Mouse (Mus musculus): ENCODE data around the gene Nhsl2. TPM values are rescaled to one million over a fixed set of nuclear protein-coding genes. Genes with fewer than 3 reads are reported as not detected.

Nhsl2 gene
- polyA plus RNA-seq, 1 experiment, result 13.1 TPM

GRCm38 (mm10) chrX:102070591-102071471, 221.6 kb downstream of the Nhsl2 start, which contains the start of gene Rtl5:
Rtl5 (minus strand) TSS chrX:102071304.
- peaks cover 5% of the 10 kb centered on the region; the same call in 1 of the 2 replicates for H3K4me1 ChIP-seq (ENCODE audit: control insufficient read depth, insufficient read depth, low read length)
- H3K27ac ChIP-seq (ENCODE audit: insufficient read depth, low read length), result no peak within 1 kb of the TSS
- no peaks in the 10 kb centered on the region for H3K27me3 ChIP-seq (ENCODE audit: control insufficient read depth, insufficient read depth, low read length)
- 11% methylated on average over 59 of the region's 61 CpGs for WGBS
- DNase-seq, result peak; percentile 58 to 60
- peak within 1 kb of the TSS; percentile 47 for H3K4me3 ChIP-seq (replicated peaks; ENCODE audit: insufficient read depth, low read depth, low read length)
- no peak for TF ChIP-seq POLR2A (IDR thresholded peaks at IDR 0.05; ENCODE audit: borderline replicate concordance, insufficient read depth, low read length)
- TF ChIP-seq CTCF (IDR thresholded peaks at IDR 0.05; ENCODE audit: borderline replicate concordance, insufficient read depth, low read depth, low read length), result no peak

GRCm38 (mm10) chrX:102071517-102071916, 222.3 kb downstream of the Nhsl2 start:
- peak overlapping the region; percentile 47 for H3K4me3 ChIP-seq (replicated peaks; ENCODE audit: insufficient read depth, low read depth, low read length)
- peaks cover 3% of the 10 kb centered on the region; the same call in 1 of the 2 replicates for H3K4me1 ChIP-seq (ENCODE audit: control insufficient read depth, insufficient read depth, low read length)
- no peak for TF ChIP-seq CTCF (IDR thresholded peaks at IDR 0.05; ENCODE audit: borderline replicate concordance, insufficient read depth, low read depth, low read length)
- no peak for TF ChIP-seq POLR2A (IDR thresholded peaks at IDR 0.05; ENCODE audit: borderline replicate concordance, insufficient read depth, low read length)
- 28% methylated on average over 2 of the region's 2 CpGs for WGBS
- no peaks in the 10 kb centered on the region for H3K27me3 ChIP-seq (ENCODE audit: control insufficient read depth, insufficient read depth, low read length)
- no peak overlapping the region for H3K27ac ChIP-seq (ENCODE audit: insufficient read depth, low read length)
- DNase-seq, result no peak

GRCm38 (mm10) chrX:102073605-102074325, 224.6 kb downstream of the Nhsl2 start:
- no peak overlapping the region for H3K27ac ChIP-seq (ENCODE audit: insufficient read depth, low read length)
- WGBS, result 66% methylated on average over 14 of the region's 14 CpGs
- peaks cover 10% of the 10 kb centered on the region for H3K4me1 ChIP-seq (ENCODE audit: control insufficient read depth, insufficient read depth, low read length)
- no peak for DNase-seq
- no peak overlapping the region for H3K4me3 ChIP-seq (replicated peaks; ENCODE audit: insufficient read depth, low read depth, low read length)
- no peak for TF ChIP-seq POLR2A (IDR thresholded peaks at IDR 0.05; ENCODE audit: borderline replicate concordance, insufficient read depth, low read length)
- TF ChIP-seq CTCF (IDR thresholded peaks at IDR 0.05; ENCODE audit: borderline replicate concordance, insufficient read depth, low read depth, low read length), result no peak
- no peaks in the 10 kb centered on the region for H3K27me3 ChIP-seq (ENCODE audit: control insufficient read depth, insufficient read depth, low read length)

- no peak for DNase-seq
- Histone ChIP-seq H3K4me1 (ENCODE audit: control insufficient read depth, insufficient read depth, low read length) (peaks cover 10% of the 10 kb centered on the region), H3K27ac (ENCODE audit: insufficient read depth, low read length) (no peak overlapping the region), H3K4me3 (replicated peaks; ENCODE audit: insufficient read depth, low read depth, low read length) (no peak overlapping the region), H3K27me3 (ENCODE audit: control insufficient read depth, insufficient read depth, low read length) (no peaks in the 10 kb centered on the region)
- TF ChIP-seq POLR2A (IDR thresholded peaks at IDR 0.05; ENCODE audit: borderline replicate concordance, insufficient read depth, low read length), result no peak
- no peak for TF ChIP-seq CTCF (IDR thresholded peaks at IDR 0.05; ENCODE audit: borderline replicate concordance, insufficient read depth, low read depth, low read length)
- 80% methylated on average over 5 of the region's 5 CpGs for WGBS
Observed at GRCm38 (mm10) chrX:102074435-102074834, 225.2 kb downstream of the Nhsl2 start.

DNA sequence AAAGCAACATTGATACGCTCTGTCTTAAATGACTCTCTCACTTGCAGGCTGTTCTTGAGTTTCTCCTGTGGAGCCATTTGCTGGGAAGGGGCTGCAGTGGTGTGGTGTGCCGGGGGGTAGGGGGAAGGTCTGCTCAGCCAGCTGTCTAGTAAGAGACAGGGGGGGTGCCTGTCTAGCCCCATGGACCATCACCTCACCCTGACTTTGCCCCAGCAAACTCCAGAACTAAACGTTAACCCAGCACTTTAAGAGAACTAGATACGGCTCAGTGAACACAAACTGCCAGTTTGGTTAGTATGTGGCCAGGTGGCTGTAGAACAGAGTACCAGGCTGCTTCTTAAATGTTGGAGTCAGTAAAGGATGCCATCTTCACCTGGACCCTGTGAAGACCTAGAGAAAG, 226.0 kb downstream of the Nhsl2 start:
- no peaks in the 10 kb centered on the region for H3K27me3 ChIP-seq (ENCODE audit: control insufficient read depth, insufficient read depth, low read length)
- H3K4me3 ChIP-seq (replicated peaks; ENCODE audit: insufficient read depth, low read depth, low read length), result no peak overlapping the region
- H3K4me1 ChIP-seq (ENCODE audit: control insufficient read depth, insufficient read depth, low read length), result peaks cover 10% of the 10 kb centered on the region
- WGBS, result 69% methylated on average over 4 of the region's 4 CpGs
- no peak overlapping the region for H3K27ac ChIP-seq (ENCODE audit: insufficient read depth, low read length)
- DNase-seq, result no peak
- no peak for TF ChIP-seq POLR2A (IDR thresholded peaks at IDR 0.05; ENCODE audit: borderline replicate concordance, insufficient read depth, low read length)
- TF ChIP-seq CTCF (IDR thresholded peaks at IDR 0.05; ENCODE audit: borderline replicate concordance, insufficient read depth, low read depth, low read length), result no peak

DNA sequence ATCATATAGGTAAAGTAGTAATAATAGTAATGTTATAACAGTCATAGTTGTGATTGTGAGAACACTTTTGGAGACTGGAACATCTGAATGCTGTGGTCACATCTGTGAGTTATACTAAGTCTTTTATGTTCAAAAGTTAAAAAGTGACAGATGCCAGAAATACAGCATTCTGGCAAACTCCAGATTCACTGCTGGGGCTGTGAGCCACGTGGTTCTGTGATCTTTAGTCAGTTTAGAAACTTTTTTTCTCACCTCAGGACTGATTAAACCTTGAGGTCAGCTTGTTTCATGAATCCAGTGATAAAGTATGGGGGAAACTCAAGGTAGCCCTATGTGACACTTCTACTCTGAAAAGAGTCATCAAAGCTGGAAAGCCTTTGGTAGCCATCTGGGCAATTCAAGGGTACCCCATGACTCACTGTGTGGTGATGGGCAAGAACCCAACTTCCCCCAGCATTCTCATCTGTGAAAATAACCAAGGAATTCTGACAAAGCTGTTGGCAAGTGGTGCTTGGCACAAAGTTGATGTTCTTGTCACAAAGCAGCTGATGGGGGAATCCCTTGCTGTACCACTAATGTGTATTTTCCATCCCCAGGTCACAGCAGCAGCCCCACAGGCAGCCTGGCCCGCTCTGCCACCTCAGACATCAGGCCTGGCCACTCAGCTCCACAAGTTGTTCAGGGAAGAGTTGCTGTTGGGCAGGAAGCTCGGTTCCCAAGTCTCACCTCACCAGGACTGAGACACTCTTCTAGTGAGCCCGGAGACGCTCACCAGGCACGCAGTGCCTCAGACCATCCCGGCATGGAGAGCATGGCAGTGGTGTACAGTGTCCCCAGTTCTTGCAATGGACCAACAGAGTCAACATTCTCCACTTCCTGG, 227.9 kb downstream of the Nhsl2 start:
- Histone ChIP-seq H3K4me1 (ENCODE audit: control insufficient read depth, insufficient read depth, low read length) (peaks cover 16% of the 10 kb centered on the region), H3K4me3 (replicated peaks; ENCODE audit: insufficient read depth, low read depth, low read length) (no peak overlapping the region), H3K27me3 (ENCODE audit: control insufficient read depth, insufficient read depth, low read length) (no peaks in the 10 kb centered on the region), H3K27ac (ENCODE audit: insufficient read depth, low read length) (no peak overlapping the region)
- DNase-seq, result peak; percentile 33 to 69
- TF ChIP-seq POLR2A (IDR thresholded peaks at IDR 0.05; ENCODE audit: borderline replicate concordance, insufficient read depth, low read length) (no peak), CTCF (IDR thresholded peaks at IDR 0.05; ENCODE audit: borderline replicate concordance, insufficient read depth, low read depth, low read length) (no peak)
- 26% methylated on average over 7 of the region's 7 CpGs for WGBS

GRCm38 (mm10) chrX:102081076-102081475, 231.9 kb downstream of the Nhsl2 start:
- Histone ChIP-seq H3K4me3 (replicated peaks; ENCODE audit: insufficient read depth, low read depth, low read length) (no peak overlapping the region), H3K27me3 (ENCODE audit: control insufficient read depth, insufficient read depth, low read length) (no peaks in the 10 kb centered on the region), H3K27ac (ENCODE audit: insufficient read depth, low read length) (no peak overlapping the region), H3K4me1 (ENCODE audit: control insufficient read depth, insufficient read depth, low read length) (peaks cover 27% of the 10 kb centered on the region)
- WGBS, result 40% methylated on average over 10 of the region's 10 CpGs
- TF ChIP-seq POLR2A (IDR thresholded peaks at IDR 0.05; ENCODE audit: borderline replicate concordance, insufficient read depth, low read length), result no peak
- no peak for TF ChIP-seq CTCF (IDR thresholded peaks at IDR 0.05; ENCODE audit: borderline replicate concordance, insufficient read depth, low read depth, low read length)
- no peak for DNase-seq

All from cerebellum, adult 2 months (tissue).